Mouse (Mus musculus) neutrophil, adult 5-6 weeks (primary cell): Measurements from ENCODE around the gene Tmem151b. TPM values are rescaled to one million over a fixed set of nuclear protein-coding genes. Genes with fewer than 3 reads are reported as not detected.

Experiments
- total RNA-seq: library from RNA; stranded (forward); fragments of 200-1000 nt; gene quantifications from 2 replicates; pipeline ENCODE4 v1.2.3, GENCODE M21; 2017

Gene Tmem151b
- total RNA-seq, 1 experiment from 2014 or later, result 0.23 TPM

Other genes starting within 250 kb of the Tmem151b start
- 119 and 125 TPM in 2 replicates for gene Cdc5l, start 115.9 kb downstream of the Tmem151b start, total RNA-seq
- gene Spats1, start 74.3 kb downstream of the Tmem151b start, total RNA-seq, result not detected in 2 replicates
- 6.9 and 7.8 TPM in 2 replicates for gene Aars2, start 42.8 kb downstream of the Tmem151b start, total RNA-seq
- gene Tcte1, start 26.2 kb downstream of the Tmem151b start, total RNA-seq, result not detected in 2 replicates
- 51.4 and 59.9 TPM in 2 replicates for gene Nfkbie, start 6.0 kb upstream of the Tmem151b start, total RNA-seq
- 17.7 and 24.6 TPM in 2 replicates for gene Slc35b2, start 14.2 kb upstream of the Tmem151b start, total RNA-seq
- 535 and 559 TPM in 2 replicates for gene Hsp90ab1, start 23.6 kb upstream of the Tmem151b start, total RNA-seq
- gene Slc29a1, start 49.9 kb upstream of the Tmem151b start, total RNA-seq, result 3.7 and 5.9 TPM in 2 replicates
- gene Mymx, start 52.4 kb upstream of the Tmem151b start, total RNA-seq, result not detected in 2 replicates
- 1.1 and 1.5 TPM in 2 replicates for gene Capn11, start 109.6 kb upstream of the Tmem151b start, total RNA-seq
- 6.4 and 11.4 TPM in 2 replicates for gene Mrpl14, start 136.6 kb upstream of the Tmem151b start, total RNA-seq
- gene Tmem63b, start 137.2 kb upstream of the Tmem151b start, total RNA-seq, result 21.2 and 22.0 TPM in 2 replicates
- not detected in 2 replicates for gene 1600014C23Rik, start 184.2 kb upstream of the Tmem151b start, total RNA-seq